Mouse (Mus musculus): ENCODE results near the gene Fahd1.

- TF ChIP-seq CTCF (IDR thresholded peaks at IDR 0.05; ENCODE audit: extremely low read depth, insufficient read depth, low read length) (peak; percentile 44; the same call in 1 of the 2 replicates), POLR2A (IDR thresholded peaks at IDR 0.05; ENCODE audit: extremely low read depth, insufficient read depth, low read length) (no peak)
Measured at GRCm38 (mm10) chr17:24881738-24882440, 31.7 kb upstream of the Fahd1 start.

Measured in cortical plate, adult 2 months (tissue).